Mouse (Mus musculus) lung, embryonic 14.5 days (tissue): ENCODE measurements around the gene Sh3gl2. TPM values are rescaled to one million over a fixed set of nuclear protein-coding genes. Genes with fewer than 3 reads are reported as not detected.

Source experiments
- ATAC-seq: fragments of 200-750 bp; cut with Nextera tagmentation; 2 replicates; pipeline ENCODE4 v1.8.0; 2017; ENCODE audit warnings: mild to moderate bottlenecking, moderate TSS enrichment, moderate library complexity; ENCODE audit not compliant: insufficient read depth
- DNase-seq: peaks from one replicate; pipeline ENCODE4 v3.0.0-alpha.2; 2015
- H3K27ac ChIP-seq: fragments of 300-500 bp; sonication (generic); 2 replicates; pipeline ENCODE4 v1.5.1; 2014; ENCODE audit warnings: low read depth, mild to moderate bottlenecking, moderate library complexity
- H3K27me3 ChIP-seq: fragments of 300-500 bp; sonication (generic); 2 replicates; pipeline ENCODE4 v1.6.1; 2014; ENCODE audit warnings: low read length, control low read depth; ENCODE audit not compliant: insufficient read depth
- H3K36me3 ChIP-seq: fragments of 300-500 bp; sonication (generic); 2 replicates; pipeline ENCODE4 v1.6.1; 2014; ENCODE audit warnings: control low read depth; ENCODE audit not compliant: insufficient read depth
- H3K4me1 ChIP-seq: fragments of 300-500 bp; sonication (generic); 2 replicates; pipeline ENCODE4 v1.6.1; 2014; ENCODE audit warnings: antibody characterized with exemption, control low read depth; ENCODE audit not compliant: insufficient read depth
- H3K4me2 ChIP-seq: fragments of 300-500 bp; sonication (generic); 2 replicates; pipeline ENCODE4 v1.6.1; 2014; ENCODE audit warnings: mild to moderate bottlenecking
- H3K4me3 ChIP-seq: fragments of 300-500 bp; sonication (generic); 2 replicates; pipeline ENCODE4 v1.5.1; 2014; ENCODE audit warnings: low read depth, low read length
- H3K9ac ChIP-seq: fragments of 300-500 bp; sonication (generic); 2 replicates; pipeline ENCODE4 v1.6.1; 2014
- H3K9me3 ChIP-seq: fragments of 300-500 bp; sonication (generic); 2 replicates; pipeline ENCODE4 v1.6.1; 2016; ENCODE audit warnings: low read depth, low read length, control low read depth
- CTCF ChIP-seq: IDR thresholded peaks from 2 replicates; pipeline ENCODE4 v1.5.1; 2016; ENCODE audit warnings: antibody characterized with exemption, low read depth
- WGBS: fragments of 180-500 bp; shearing (Covaris S2); extraction: QIAGEN DNeasy Blood & Tissue Kit; methylation state at CpG from one replicate; pipeline ENCODE4 v1.1.7; 2014; 5-methylcytosine and 5-hydroxymethylcytosine counted together
- polyA plus RNA-seq: library from polyadenylated mRNA; unstranded; fragments of >200 nt; fragmentation: Nextera tagmentation; extraction: Ambion mirVana; gene quantifications from 2 replicates; pipeline ENCODE4 v1.2.1, GENCODE M21; 2014

Gene Sh3gl2
- polyA plus RNA-seq, 1 experiment from 2014 or later: 7.1 TPM

DNA sequence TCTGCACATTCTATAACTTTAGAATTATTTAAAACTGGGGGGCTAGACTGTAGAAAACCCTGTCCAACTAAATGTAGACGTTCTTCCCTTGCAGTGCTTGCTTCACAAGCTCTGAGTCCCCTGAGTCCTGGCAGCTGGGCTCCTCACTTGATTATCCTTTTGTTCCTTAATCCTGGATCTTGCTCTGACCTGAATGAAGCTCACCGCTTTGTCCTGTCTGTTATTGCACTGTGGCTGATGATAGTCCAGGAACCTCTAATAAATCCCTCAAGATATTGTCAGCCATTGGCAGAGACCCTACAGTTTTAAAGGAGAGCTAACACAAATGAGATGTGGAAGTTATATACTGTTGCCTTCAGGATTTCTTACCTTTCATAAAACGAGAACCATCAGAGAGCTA is 114.2 kb downstream of the Sh3gl2 start:
- Histone ChIP-seq H3K36me3 (no peaks in the 10 kb centered on the region), H3K4me1 (no peaks in the 10 kb centered on the region), H3K27ac (no peak overlapping the region), H3K4me3 (no peak overlapping the region), H3K4me2 (no peak overlapping the region), H3K9me3 (no peaks in the 10 kb centered on the region), H3K27me3 (no peaks in the 10 kb centered on the region), H3K9ac (no peak overlapping the region)
- no peak for TF ChIP-seq CTCF
- DNase-seq (no peak), ATAC-seq (no peak)
- 65% methylated on average over 3 of the region's 3 CpGs for WGBS

DNA sequence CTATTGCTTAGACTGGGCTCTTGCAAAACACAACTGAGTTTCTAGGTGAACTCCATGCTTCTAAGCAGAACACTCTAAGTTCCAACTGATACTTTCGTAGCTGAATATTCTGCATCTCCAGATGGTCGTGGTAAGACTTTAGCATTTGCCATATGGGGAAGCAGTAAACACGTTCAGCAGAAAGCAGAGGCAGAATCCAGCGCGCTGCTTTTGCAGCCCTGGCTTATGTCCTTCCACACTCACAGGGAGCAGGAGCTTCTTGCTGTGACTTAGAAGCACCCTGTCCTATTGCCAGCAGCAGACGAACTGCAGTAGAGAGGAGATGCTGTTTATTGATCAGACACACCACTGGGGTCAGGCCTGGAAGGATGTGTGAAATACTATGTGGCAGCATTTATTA is 120.5 kb downstream of the Sh3gl2 start:
- Histone ChIP-seq H3K27me3 (no peaks in the 10 kb centered on the region), H3K4me2 (no peak overlapping the region), H3K4me3 (no peak overlapping the region), H3K4me1 (no peaks in the 10 kb centered on the region), H3K9ac (no peak overlapping the region), H3K36me3 (no peaks in the 10 kb centered on the region), H3K27ac (no peak overlapping the region), H3K9me3 (no peaks in the 10 kb centered on the region)
- DNase-seq (peak; percentile 39), ATAC-seq (no peak)
- no peak for TF ChIP-seq CTCF
- WGBS: 60% methylated on average over 6 of the region's 6 CpGs

DNA sequence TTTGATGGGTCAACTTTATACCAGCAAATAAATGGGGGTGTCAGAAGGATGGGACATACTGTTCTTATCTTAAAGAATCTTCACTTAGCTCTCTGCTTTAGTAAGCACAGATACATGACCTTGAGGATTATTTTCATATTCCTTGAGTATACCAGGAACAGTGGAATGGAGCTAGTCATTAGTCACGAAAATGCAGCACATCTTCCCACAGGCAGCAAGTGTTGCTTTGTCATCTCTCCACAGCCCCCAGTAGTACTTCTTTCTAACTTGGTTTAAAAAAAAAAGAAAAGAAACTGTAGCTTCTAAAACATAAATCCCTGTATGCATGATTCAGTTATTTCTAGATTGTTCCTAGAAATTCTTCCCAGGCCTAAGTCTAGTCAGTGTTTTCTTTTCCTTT is 121.1 kb downstream of the Sh3gl2 start:
- 78% methylated on average over 1 of the region's 1 CpGs for WGBS

GRCm38 (mm10) chr4:85334688-85335200 is 129.8 kb downstream of the Sh3gl2 start:
- DNase-seq (no peak), ATAC-seq (no peak)
- no peaks in the 10 kb centered on the region for H3K4me1 ChIP-seq
- H3K9me3 ChIP-seq: no peaks in the 10 kb centered on the region
- H3K4me3 ChIP-seq: no peak overlapping the region
- H3K27me3 ChIP-seq: no peaks in the 10 kb centered on the region
- H3K4me2 ChIP-seq: no peak overlapping the region
- WGBS: 72% methylated on average over 4 of the region's 4 CpGs
- no peak overlapping the region for H3K9ac ChIP-seq
- H3K36me3 ChIP-seq: no peaks in the 10 kb centered on the region
- TF ChIP-seq CTCF: no peak
- no peak overlapping the region for H3K27ac ChIP-seq

More for the DNA sequence above, 121.1 kb downstream of the Sh3gl2 start:
- H3K27ac ChIP-seq: no peak overlapping the region
- H3K9ac ChIP-seq: no peak overlapping the region
- no peaks in the 10 kb centered on the region for H3K4me1 ChIP-seq
- H3K4me2 ChIP-seq: no peak overlapping the region
- no peaks in the 10 kb centered on the region for H3K27me3 ChIP-seq
- H3K4me3 ChIP-seq: no peak overlapping the region
- DNase-seq (no peak), ATAC-seq (no peak)
- TF ChIP-seq CTCF: no peak
- no peaks in the 10 kb centered on the region for H3K9me3 ChIP-seq
- H3K36me3 ChIP-seq: no peaks in the 10 kb centered on the region

DNA sequence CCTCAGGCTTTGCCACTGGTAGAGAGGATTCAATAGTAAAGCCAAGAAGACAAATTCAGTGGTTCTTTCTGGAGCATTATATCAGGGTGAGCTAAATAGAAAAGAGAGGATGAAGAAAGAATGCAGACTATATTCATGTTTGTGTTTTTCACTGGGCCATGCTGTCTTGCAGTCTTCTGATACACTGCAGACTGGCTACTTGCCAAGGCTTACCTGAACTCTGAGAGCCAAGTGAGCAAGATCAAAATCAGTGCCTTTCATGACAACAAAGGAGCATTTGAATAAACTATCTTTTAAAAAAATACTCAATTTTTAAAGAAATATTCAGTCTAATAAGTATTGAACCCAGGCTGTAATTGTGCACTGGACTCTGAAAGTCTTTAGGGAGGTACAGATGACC is 131.4 kb downstream of the Sh3gl2 start:
- Histone ChIP-seq H3K9me3 (no peaks in the 10 kb centered on the region), H3K36me3 (no peaks in the 10 kb centered on the region), H3K9ac (no peak overlapping the region), H3K27ac (no peak overlapping the region), H3K4me1 (no peaks in the 10 kb centered on the region), H3K4me2 (no peak overlapping the region), H3K4me3 (no peak overlapping the region), H3K27me3 (no peaks in the 10 kb centered on the region)
- ATAC-seq: no peak
- no peak for TF ChIP-seq CTCF
- no peak for DNase-seq

DNA sequence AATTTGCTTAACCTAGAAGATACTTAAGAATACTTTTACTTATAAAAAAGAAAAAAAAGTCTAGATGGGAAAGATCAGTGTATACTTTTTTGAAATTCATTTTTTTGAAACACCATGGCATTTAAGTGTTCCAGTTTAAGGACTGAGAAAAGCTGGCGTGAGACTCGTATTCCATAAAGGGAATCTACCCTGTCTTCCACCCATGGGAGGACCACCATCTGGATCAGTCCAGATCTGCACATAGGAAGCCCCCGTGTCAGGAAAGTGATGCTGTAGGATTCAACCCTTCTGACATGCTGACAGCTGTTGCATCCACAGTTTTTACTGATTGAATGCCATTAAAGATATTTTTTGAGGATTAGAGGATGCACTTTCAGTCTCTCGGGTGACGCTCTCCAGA is 134.2 kb downstream of the Sh3gl2 start:
- ATAC-seq: no peak
- WGBS: 85% methylated on average over 5 of the region's 5 CpGs
- TF ChIP-seq CTCF: no peak
- Histone ChIP-seq H3K4me2 (no peak overlapping the region), H3K9ac (no peak overlapping the region), H3K4me3 (no peak overlapping the region), H3K4me1 (no peaks in the 10 kb centered on the region), H3K27me3 (no peaks in the 10 kb centered on the region), H3K9me3 (no peaks in the 10 kb centered on the region), H3K27ac (no peak overlapping the region), H3K36me3 (no peaks in the 10 kb centered on the region)
- no peak for DNase-seq

DNA sequence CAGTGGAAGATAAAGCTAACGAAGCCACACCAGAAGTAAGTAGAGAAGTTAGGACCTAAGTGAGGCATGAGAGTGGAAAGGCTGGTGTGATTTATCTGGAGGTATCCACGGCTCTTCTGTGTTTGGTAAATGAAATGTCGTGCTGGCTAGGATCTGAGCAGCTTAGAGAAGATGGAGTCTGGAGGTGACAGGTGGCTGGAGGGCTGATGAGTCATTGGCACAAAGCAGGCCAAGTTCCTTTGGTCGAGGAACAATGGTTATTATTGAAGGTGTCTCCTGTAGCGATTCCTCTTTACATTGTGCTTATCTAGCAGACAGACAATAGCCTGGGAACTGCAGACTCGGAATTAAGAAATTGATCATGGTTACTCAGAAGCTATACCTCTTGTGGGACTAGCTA is 135.8 kb downstream of the Sh3gl2 start:
- H3K4me2 ChIP-seq: no peak overlapping the region
- no peak overlapping the region for H3K4me3 ChIP-seq
- H3K9me3 ChIP-seq: no peaks in the 10 kb centered on the region
- no peaks in the 10 kb centered on the region for H3K27me3 ChIP-seq
- ATAC-seq (no peak), DNase-seq (no peak)
- H3K9ac ChIP-seq: no peak overlapping the region
- no peaks in the 10 kb centered on the region for H3K4me1 ChIP-seq
- 79% methylated on average over 6 of the region's 6 CpGs for WGBS
- no peak for TF ChIP-seq CTCF
- H3K27ac ChIP-seq: no peak overlapping the region
- H3K36me3 ChIP-seq: no peaks in the 10 kb centered on the region

DNA sequence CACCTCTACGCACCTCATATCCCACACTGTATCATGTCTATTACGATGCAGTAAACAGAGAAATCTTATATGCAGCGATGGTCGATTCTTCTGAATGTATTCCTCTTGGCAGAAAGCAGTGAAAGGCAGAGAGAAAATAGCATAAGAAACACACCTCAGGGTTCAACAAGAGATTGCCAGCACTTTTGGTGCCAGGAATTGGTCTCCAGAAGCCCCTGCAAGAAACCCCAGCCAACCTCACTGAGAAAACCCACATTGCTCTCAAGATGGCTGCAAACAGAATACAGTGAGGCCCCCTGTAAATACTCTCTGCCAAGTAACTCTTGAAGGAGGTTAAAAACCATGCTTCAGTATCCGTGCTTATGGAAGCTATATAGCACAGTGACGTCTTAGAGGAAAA is 141.0 kb downstream of the Sh3gl2 start:
- no peaks in the 10 kb centered on the region for H3K27me3 ChIP-seq
- TF ChIP-seq CTCF: no peak
- WGBS: 72% methylated on average over 6 of the region's 6 CpGs
- no peak overlapping the region for H3K27ac ChIP-seq
- no peak overlapping the region for H3K4me3 ChIP-seq
- no peak for DNase-seq
- no peak overlapping the region for H3K9ac ChIP-seq
- no peaks in the 10 kb centered on the region for H3K36me3 ChIP-seq
- no peak for ATAC-seq
- no peak overlapping the region for H3K4me2 ChIP-seq
- H3K9me3 ChIP-seq: no peaks in the 10 kb centered on the region
- no peaks in the 10 kb centered on the region for H3K4me1 ChIP-seq
